Mouse (Mus musculus) layer of hippocampus, adult 11-12 months (tissue): Measurements from ENCODE around the gene Tns1.
"Not testable (repeated sequence)": the region's sequence is repeated elsewhere in the genome, so short reads cannot be mapped to it uniquely, and the experiment has no call there.

Experiments
- DNase-seq: peaks from one replicate; pipeline ENCODE4 v3.0.0; 2022; ENCODE audit warnings: low spot score

Gene Tns1

GRCm38 (mm10) chr1:73909191-73909983 lies 214.9 kb downstream of the Tns1 start:
- no peak for DNase-seq

DNA sequence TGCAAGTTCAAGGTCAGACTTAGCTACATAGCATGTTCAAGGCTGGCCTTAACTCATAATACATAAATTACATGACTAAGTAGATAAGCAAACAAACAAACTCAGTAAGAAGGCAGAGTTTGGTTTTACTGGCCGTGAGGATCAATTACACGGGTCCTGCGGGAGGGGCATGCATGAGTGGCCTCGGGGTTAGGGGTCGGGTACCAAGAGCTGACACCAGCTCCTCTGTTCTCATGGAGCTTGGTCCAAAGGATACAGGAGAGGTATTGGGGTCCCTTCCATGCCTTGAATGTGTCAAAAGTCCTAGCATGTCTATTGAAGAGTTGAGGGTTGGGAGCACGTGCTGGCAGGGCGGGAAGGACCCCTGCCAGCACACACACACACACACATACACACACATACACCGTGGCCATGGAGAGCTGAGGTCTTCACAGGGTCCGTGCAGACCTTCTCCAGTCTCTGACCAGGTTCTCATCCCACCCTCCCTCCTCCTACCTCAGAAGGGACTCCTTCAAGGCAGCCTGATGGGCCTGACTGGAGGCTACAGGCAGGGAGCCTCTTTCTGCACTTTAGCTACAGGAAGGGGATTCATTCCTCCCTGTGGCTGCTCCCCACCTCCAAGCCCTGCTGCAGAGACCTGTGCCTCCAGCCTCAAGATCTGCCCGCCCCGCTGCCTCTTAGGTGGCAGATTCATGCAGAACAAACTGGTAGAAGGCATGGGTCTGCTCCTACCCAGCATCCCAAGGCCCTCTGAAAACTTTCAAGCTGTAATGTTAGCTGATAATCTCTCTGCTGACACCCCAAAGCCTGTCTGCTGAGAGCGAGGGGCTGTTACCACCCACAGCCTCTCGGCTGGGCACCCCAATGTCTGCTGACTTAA lies 215.9 kb downstream of the Tns1 start:
- DNase-seq, result no peak

DNA sequence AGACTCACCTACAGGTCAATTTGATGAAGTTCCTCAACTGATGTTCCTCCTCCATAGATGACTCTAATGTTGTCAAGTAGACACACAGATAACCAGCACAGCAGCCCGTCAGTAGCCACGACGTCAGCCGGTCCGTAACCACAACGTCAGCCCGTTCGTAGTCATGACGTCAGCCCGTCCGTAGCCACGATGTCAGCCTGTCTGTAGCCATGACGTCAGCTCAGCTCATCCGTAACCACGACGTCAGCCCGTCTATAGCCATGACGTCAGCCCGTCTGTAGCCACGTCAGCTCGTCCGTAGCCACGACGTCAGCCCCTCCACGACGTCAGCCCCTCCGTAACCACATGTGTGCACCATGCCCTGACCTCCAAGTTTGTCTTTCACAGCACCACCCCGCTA lies 217.1 kb downstream of the Tns1 start:
- DNase-seq, result no peak

DNA sequence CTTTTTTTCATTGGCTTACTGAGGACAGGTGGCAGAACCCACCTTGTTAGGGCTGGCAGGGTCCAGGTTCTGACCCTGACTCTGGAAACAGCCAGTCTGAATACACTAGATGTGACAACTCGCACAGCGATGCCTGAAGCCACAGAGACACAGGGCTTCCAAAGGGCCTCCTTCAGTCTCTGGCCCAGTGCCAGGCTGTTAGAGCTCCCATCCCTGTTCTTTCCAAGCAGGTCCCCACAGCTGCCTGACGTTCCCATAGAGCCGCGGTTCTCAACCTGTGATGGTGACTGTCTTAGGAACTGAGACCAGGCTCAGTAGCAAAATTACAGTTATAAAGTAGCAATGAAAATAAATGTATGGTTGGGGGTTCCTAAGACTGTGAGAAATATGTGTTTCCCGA lies 217.9 kb downstream of the Tns1 start:
- DNase-seq, result no peak

- DNase-seq, result no peak
These were observed 218.4 kb downstream of the Tns1 start for GRCm38 (mm10) chr1:73905811-73906190.

GRCm38 (mm10) chr1:73905111-73905810 lies 219.0 kb downstream of the Tns1 start:
- no peak for DNase-seq

DNA sequence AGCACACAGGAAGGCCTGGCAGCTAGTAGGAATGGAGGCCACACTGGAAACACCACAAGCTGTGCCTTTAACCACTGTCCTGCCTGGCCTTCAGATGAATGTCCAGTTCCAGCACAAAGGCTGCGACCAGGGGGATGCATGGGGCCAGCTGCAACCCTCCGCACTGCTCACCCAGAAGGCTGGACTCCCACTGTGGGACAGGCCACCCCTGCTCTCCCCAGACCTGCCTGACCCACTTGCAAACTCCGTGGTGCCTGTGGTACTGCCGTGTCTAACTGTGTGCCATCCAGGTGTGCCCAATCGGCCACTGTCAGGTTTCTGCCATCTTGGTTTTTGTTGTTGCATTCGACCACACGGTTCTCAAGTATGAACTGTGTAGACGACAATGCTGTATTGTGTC lies 219.6 kb downstream of the Tns1 start:
- no peak for DNase-seq

DNA sequence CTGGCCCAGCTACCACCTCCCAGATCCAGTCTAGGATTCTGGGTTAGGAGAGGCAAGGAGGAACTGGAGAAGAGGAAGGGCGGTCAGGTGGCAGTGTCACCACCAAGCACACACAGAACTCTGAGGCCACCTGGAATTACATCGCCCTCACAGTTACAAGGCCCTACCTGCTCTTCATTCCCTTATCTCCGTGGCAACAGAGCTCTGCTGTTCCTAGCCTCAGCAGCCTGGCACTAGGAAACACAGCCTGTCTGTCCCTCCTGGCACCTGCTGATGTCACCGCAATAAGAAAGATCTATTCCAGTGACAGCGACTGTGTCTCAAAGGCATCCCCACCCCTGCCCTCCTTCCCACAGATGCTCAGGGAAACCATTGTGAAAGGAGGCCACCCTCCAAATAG lies 221.2 kb downstream of the Tns1 start:
- no peak for DNase-seq

GRCm38 (mm10) chr1:73902171-73902991 lies 221.9 kb downstream of the Tns1 start:
- peak; percentile 86 for DNase-seq

DNA sequence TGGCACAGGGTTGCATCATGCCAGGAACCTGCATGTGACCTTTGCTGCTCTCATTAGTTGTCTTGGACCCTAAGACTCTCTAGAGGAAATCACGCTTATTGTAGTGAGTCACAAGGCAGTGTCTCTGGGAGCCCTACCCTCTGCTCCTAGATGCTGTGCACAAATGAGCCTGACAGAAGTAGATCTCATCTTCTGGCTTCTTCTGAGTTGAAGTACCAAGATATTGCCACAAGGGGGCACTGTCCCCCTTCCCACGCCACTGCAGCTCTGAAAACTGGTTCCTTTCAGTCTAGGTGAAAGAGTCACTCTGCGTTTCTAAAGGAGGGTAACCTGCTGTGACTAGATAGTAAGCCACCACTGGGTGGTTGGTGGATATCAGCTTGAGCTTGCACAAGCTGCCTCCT lies 222.8 kb downstream of the Tns1 start:
- peak; percentile 80 for DNase-seq

GRCm38 (mm10) chr1:73895451-73895850 lies 228.8 kb downstream of the Tns1 start:
- not testable (repeated sequence) for DNase-seq

- DNase-seq, result no peak
These were observed 243.5 kb downstream of the Tns1 start for GRCm38 (mm10) chr1:73880731-73881130.

DNA sequence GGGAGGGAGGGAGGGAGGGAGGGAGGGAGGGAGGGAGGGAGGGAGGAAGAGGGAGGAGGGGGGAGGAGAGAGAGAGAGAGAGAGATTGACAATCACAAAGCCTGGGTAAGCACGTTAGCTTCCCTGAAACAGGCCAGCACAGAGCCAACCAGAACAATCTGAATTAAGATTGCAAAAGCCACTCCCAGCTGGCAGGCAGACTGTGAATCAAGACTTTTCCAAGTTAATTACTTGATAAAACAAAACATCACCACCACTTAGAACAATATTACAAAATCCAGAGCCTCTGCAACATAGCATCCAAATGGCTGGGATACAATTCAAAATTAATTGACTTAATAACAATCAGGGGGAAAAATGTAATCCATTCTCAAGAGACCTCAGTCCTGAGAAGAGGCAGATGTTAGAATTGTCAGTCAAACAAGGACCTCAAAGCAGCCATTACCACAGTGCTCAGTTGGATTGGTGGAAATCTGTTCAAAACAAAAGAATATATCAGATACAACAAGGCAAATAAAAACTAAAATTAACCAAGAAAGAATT lies 248.5 kb downstream of the Tns1 start:
- no peak for DNase-seq

- DNase-seq, result peak; percentile 22
These were observed 259.9 kb downstream of the Tns1 start for GRCm38 (mm10) chr1:73864314-73864713.

- no peak for DNase-seq
These were observed 261.2 kb downstream of the Tns1 start for GRCm38 (mm10) chr1:73863074-73863431.

DNA sequence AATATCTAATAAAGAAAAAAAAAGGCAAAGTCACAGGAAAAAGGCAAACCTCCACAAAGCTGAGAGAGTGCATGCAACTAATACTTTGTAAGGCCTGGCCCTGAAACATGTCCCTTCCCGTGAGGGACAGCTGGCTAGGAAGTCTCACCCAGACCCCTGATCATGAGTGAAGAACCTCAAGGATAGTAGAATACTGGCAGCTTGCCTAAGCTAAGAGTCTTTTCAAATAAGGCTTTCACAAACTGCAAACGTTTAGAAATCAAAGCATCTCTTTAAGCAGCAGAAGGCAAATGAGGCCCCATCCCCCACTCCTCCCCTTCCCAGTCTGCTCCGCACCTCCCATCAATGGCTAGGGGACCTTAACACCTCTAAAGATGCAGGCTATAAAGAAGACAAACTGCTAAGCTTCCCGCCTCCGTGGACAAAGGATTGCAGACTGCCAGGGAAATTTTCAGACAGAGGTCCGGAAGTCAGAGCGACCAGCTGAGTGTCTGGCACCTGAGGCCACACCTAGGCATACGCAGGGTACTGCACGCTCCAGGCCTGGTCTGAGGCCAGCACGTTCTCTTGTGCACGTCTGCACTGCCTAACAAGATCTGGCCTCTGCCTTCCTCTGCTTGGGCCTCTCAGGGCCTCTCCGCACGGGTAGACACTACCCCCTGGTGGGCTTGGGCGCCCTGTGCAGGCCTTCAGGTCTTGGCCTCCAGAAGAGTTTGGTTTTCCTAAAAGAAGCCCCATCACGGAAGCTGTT lies 261.8 kb downstream of the Tns1 start:
- DNase-seq, result peak; percentile 25

DNA sequence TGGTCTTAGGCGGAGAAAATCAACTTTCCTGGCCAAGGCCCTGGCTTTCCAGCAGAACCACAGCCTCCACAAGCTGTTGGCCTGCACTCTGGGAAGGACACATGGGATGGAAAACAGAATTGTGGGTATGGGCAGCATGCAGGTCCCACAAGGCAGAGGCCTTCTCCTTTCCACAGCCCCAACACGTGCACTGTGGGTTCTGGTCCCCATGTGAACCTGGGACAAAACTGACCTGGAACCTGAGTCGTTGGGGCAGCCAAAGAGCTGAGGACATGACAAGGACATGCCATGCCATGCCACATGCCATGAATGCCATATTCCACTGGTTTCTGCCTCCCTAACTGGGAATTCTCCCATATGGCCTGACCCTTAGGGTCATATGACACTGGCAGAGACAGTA lies 263.8 kb downstream of the Tns1 start:
- DNase-seq, result no peak
